Mouse (Mus musculus): Measurements from ENCODE around the gene C5ar1.

DNA sequence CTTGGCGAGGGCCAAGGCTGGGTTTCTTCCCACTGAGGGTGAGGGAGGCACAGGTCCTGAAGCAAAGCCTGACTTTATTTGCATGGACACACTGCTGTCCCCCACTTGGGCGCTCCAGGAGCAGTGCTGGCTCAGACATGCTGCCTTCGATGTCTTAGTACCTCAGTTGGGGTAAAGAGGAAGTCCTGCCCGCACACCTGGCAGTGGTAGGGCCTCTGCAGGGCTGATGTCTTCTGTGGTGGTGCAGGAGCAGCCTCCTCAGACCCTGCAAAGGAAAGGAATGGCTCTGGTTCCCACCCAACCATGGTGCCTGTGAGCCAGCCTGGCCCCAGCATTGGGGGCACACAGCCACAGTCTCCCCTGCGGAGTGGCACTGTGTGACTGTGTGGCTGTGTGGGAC is 62.2 kb downstream of the C5ar1 start:
- no peak for TF ChIP-seq POLR2A (IDR thresholded peaks at IDR 0.05; ENCODE audit: control insufficient read depth in 1 of 2, insufficient read depth in 1 of 2, low read depth in 1 of 2, low read length in 2 of 2, poor library complexity in 1 of 2)
- no peak for TF ChIP-seq HCFC1 (IDR thresholded peaks at IDR 0.05; ENCODE audit: low read depth, low read length)
- no peak for TF ChIP-seq CTCF (IDR thresholded peaks at IDR 0.05 in 2 of 3, conservative IDR thresholded peaks at IDR 0.05 in 1 of 3; ENCODE audit: control insufficient read depth in 1 of 3, insufficient read depth in 1 of 3, low read depth in 2 of 3, low read length in 3 of 3, poor library complexity in 1 of 3, severe bottlenecking in 1 of 3)
- no peak for TF ChIP-seq EP300 (IDR thresholded peaks at IDR 0.05; ENCODE audit: low read depth in 1 of 2, low read length in 2 of 2)
- TF ChIP-seq CHD2 (IDR thresholded peaks at IDR 0.05; ENCODE audit: low read length), result no peak
